Mouse (Mus musculus) G1E (cell line): Measurements from ENCODE around the gene Egfl7. TPM values are rescaled to one million over a fixed set of nuclear protein-coding genes. Genes with fewer than 3 reads are reported as not detected.

Source experiments
- ATAC-seq: 2 replicates; pipeline ENCODE4 v1.8.0; 2016; ENCODE audit warnings: mild to moderate bottlenecking; ENCODE audit not compliant: insufficient number of reproducible peaks, poor library complexity, low FRiP score, severe bottlenecking; ENCODE audit errors: extremely low read depth
- DNase-seq: peaks from one replicate; pipeline ENCODE4 v3.0.0; 2012; ENCODE audit warnings: low spot score
- H3K27me3 ChIP-seq: 2 replicates; pipeline ENCODE4 v1.6.1; 2012; ENCODE audit warnings: mild to moderate bottlenecking, low read length, inconsistent platforms; ENCODE audit not compliant: insufficient read depth
- H3K36me3 ChIP-seq: replicated peaks from 2 replicates; pipeline ENCODE3; 2012; ENCODE audit warnings: mild to moderate bottlenecking, inconsistent platforms
- H3K4me1 ChIP-seq: 2 replicates; pipeline ENCODE4 v1.6.1; 2012; ENCODE audit warnings: low read depth, low read length, inconsistent platforms, mixed read lengths; ENCODE audit not compliant: insufficient read depth
- H3K4me3 ChIP-seq: 2 replicates; pipeline ENCODE4 v1.5.1; 2012; ENCODE audit warnings: low read depth, mild to moderate bottlenecking, inconsistent platforms, low read length, moderate library complexity, mixed read lengths
- H3K9me3 ChIP-seq: replicated peaks from 2 replicates; pipeline ENCODE4 v1.6.1; 2012; ENCODE audit warnings: inconsistent platforms
- CTCF ChIP-seq: IDR thresholded peaks from 2 replicates; pipeline ENCODE4 v1.5.1; 2012; ENCODE audit warnings: low read depth, low read length, inconsistent platforms, mixed read lengths
- GATA1 ChIP-seq: IDR thresholded peaks from 2 replicates; pipeline ENCODE4 v1.6.1; 2012; ENCODE audit warnings: borderline replicate concordance, low read length, inconsistent platforms, mixed read lengths
- GATA2 ChIP-seq: IDR thresholded peaks from 2 replicates; pipeline ENCODE4 v1.6.1; 2012; ENCODE audit warnings: low read depth, low read length, inconsistent platforms, borderline replicate concordance
- POLR2AphosphoS5 ChIP-seq: IDR thresholded peaks from 2 replicates; pipeline ENCODE4 v1.6.1; 2012; ENCODE audit warnings: low read depth, low read length, inconsistent platforms; ENCODE audit not compliant: insufficient replicate concordance
- TAL1 ChIP-seq: conservative IDR thresholded peaks from 2 replicates; pipeline ENCODE4 v1.6.1; 2012; ENCODE audit warnings: low read depth, low read length, inconsistent platforms, mixed read lengths
- polyA plus RNA-seq: library from polyadenylated mRNA; stranded (reverse); fragments of >175 nt; gene quantifications from 2 replicates; pipeline ENCODE4 v1.2.3, GENCODE M21; 2012
- total RNA-seq, 2 experiments: library from RNA; stranded (forward) in 1 of 2; stranded (reverse) in 1 of 2; fragments of 200-1000 nt in 1 of 2; fragments of >200 nt in 1 of 2; fragmentation: Nextera tagmentation in 1 of 2; gene quantifications; 2 replicates each; pipeline ENCODE4 v1.2.3; 2014 to 2017

Gene Egfl7
- total and polyA plus RNA-seq, 3 experiments: 29.6 to 160 (median 136) TPM

GRCm38 (mm10) chr2:26628792-26629437 is 49.1 kb downstream of the Egfl7 start:
- H3K36me3 ChIP-seq: peaks cover 8% of the 10 kb centered on the region
- H3K9me3 ChIP-seq: no peaks in the 10 kb centered on the region
- peaks cover 40% of the 10 kb centered on the region for H3K27me3 ChIP-seq
- ATAC-seq (no peak), DNase-seq (no peak)
- no peak overlapping the region for H3K4me3 ChIP-seq
- H3K4me1 ChIP-seq: peaks cover 4% of the 10 kb centered on the region; the same call in 1 of the 2 replicates
- no peak for TF ChIP-seq GATA1
- TF ChIP-seq GATA2: no peak
- TF ChIP-seq TAL1: no peak
- no peak for TF ChIP-seq CTCF
- TF ChIP-seq POLR2AphosphoS5: no peak

- no peak overlapping the region for H3K4me3 ChIP-seq
Observed at GRCm38 (mm10) chr2:26632541-26633395, 53.0 kb downstream of the Egfl7 start.

GRCm38 (mm10) chr2:26633953-26634530 is 54.2 kb downstream of the Egfl7 start:
- H3K36me3 ChIP-seq: peaks cover 60% of the 10 kb centered on the region
- no peak overlapping the region for H3K4me3 ChIP-seq
- H3K27me3 ChIP-seq: peaks cover 24% of the 10 kb centered on the region
- peaks cover 42% of the 10 kb centered on the region for H3K4me1 ChIP-seq
- ATAC-seq (no peak), DNase-seq (no peak)
- no peaks in the 10 kb centered on the region for H3K9me3 ChIP-seq
- TF ChIP-seq CTCF: no peak
- no peak for TF ChIP-seq GATA2
- no peak for TF ChIP-seq GATA1
- peak; percentile 18; the same call in 1 of the 2 replicates for TF ChIP-seq POLR2AphosphoS5
- no peak for TF ChIP-seq TAL1

More at GRCm38 (mm10) chr2:26632541-26633395, 53.0 kb downstream of the Egfl7 start:
- H3K4me1 ChIP-seq: peaks cover 34% of the 10 kb centered on the region
- TF ChIP-seq GATA1 (no peak), POLR2AphosphoS5 (peak; percentile 91; the same call in 1 of the 2 replicates), CTCF (no peak), GATA2 (no peak), TAL1 (no peak)
- H3K36me3 ChIP-seq: peaks cover 47% of the 10 kb centered on the region
- DNase-seq (no peak), ATAC-seq (no peak)
- H3K27me3 ChIP-seq: peaks cover 35% of the 10 kb centered on the region
- H3K9me3 ChIP-seq: no peaks in the 10 kb centered on the region

- Histone ChIP-seq H3K36me3 (peaks cover 62% of the 10 kb centered on the region), H3K4me3 (no peak overlapping the region), H3K27me3 (peaks cover 17% of the 10 kb centered on the region), H3K9me3 (no peaks in the 10 kb centered on the region), H3K4me1 (peaks cover 42% of the 10 kb centered on the region)
- TF ChIP-seq GATA2 (no peak), POLR2AphosphoS5 (peak; percentile 27; the same call in 1 of the 2 replicates)
- no peak for ATAC-seq
- no peak for DNase-seq
Observed at GRCm38 (mm10) chr2:26634629-26635488, 55.0 kb downstream of the Egfl7 start.

GRCm38 (mm10) chr2:26635489-26636324 is 55.9 kb downstream of the Egfl7 start:
- peaks cover 47% of the 10 kb centered on the region for H3K4me1 ChIP-seq
- peak overlapping the region; percentile 1; the same call in 1 of the 2 replicates for H3K4me3 ChIP-seq
- no peaks in the 10 kb centered on the region for H3K9me3 ChIP-seq
- ATAC-seq: no peak
- H3K27me3 ChIP-seq: peaks cover 15% of the 10 kb centered on the region
- DNase-seq: no peak
- TF ChIP-seq GATA1: no peak
- no peak for TF ChIP-seq CTCF
- TF ChIP-seq TAL1: no peak
- TF ChIP-seq GATA2: no peak
- TF ChIP-seq POLR2AphosphoS5: no peak
- peaks cover 62% of the 10 kb centered on the region for H3K36me3 ChIP-seq
